Mouse (Mus musculus) small intestine, adult 2 months (tissue): ENCODE measurements around the gene Cacnb4.

Source experiments
- CTCF ChIP-seq: fragments of 200-500 bp; IDR thresholded peaks from 2 replicates; pipeline ENCODE4 v1.5.1; 2012; ENCODE audit warnings: low read depth, mild to moderate bottlenecking, control low read depth, inconsistent platforms, low read length, moderate library complexity, mixed read lengths; ENCODE audit not compliant: insufficient replicate concordance, insufficient read length; ENCODE audit errors: extremely low read depth
- POLR2A ChIP-seq: fragments of 200-500 bp; IDR thresholded peaks from 2 replicates; pipeline ENCODE4 v1.6.1; 2012; ENCODE audit warnings: low read depth, mild to moderate bottlenecking, control low read depth, inconsistent platforms, low read length, moderate library complexity

DNA sequence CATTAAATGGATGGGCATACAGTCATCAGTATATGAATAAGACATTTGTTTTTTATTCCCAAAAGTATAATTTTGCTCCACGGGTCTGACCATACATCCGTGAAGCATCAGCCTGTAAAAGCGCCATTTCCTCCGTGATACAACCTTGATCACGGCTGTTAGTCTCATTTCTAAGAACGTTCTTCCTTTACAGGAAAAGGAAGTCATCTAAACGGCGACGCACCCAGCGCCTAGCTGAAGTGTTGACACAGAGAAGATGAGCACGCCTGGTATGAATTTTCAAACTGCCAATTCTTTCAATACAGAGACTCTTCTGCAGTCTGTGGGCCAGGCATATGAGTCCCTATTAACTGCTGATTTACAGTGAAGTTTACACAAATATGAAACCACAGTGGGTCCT is 106.5 kb downstream of the Cacnb4 start:
- TF ChIP-seq CTCF: no peak
- TF ChIP-seq POLR2A: no peak
